Mouse (Mus musculus) frontal cortex, adult 2 months (tissue): ENCODE results near the gene Paics. TPM values are rescaled to one million over a fixed set of nuclear protein-coding genes. Genes with fewer than 3 reads are reported as not detected.

Source experiments
- DNase-seq, 2 experiments: peaks; one replicate each; pipeline ENCODE4 v3.0.0; 2022; ENCODE audit warnings: low spot score in 1 of 2; ENCODE audit errors: extremely low spot score in 1 of 2
- polyA plus RNA-seq: library from polyadenylated mRNA; depleted of rRNA; stranded (reverse); fragments of >200 nt; gene quantifications from 2 replicates; pipeline ENCODE4 v1.2.3, GENCODE M21; 2012; rRNA removed

The Paics gene
- polyA plus RNA-seq, 1 experiment, result 84.1 TPM

GRCm38 (mm10) chr5:77004051-77004821 is 53.1 kb downstream of the Paics start, which contains the start of gene Arl9:
Gene Arl9, plus strand, starts transcription at chr5:77004055.
- no peak for DNase-seq

- no peak for DNase-seq
Observed at GRCm38 (mm10) chr5:77010352-77010751, 59.2 kb downstream of the Paics start.

GRCm38 (mm10) chr5:77011082-77011481 is 60.0 kb downstream of the Paics start:
- no peak for DNase-seq

GRCm38 (mm10) chr5:77013171-77013570 is 62.1 kb downstream of the Paics start:
- no peak for DNase-seq

GRCm38 (mm10) chr5:77015544-77016482 is 64.7 kb downstream of the Paics start, which contains the start of gene Thegl:
Gene Thegl, plus strand, starts transcription at chr5:77016023.
- peak; percentile 41 to 77 for DNase-seq

Other genes starting within 250 kb of the Paics start
- gene Aasdh, start 45.8 kb upstream of the Paics start, polyA plus RNA-seq, result 25.1 and 28.7 TPM in 2 replicates
- 9.2 and 10.0 TPM in 2 replicates for gene Ppat, start 271 bp downstream of the Paics start, polyA plus RNA-seq
- gene Srp72, start 23.4 kb downstream of the Paics start, polyA plus RNA-seq, result 64.9 and 66.3 TPM in 2 replicates
- not detected in 2 replicates for gene Arl9, start 52.7 kb downstream of the Paics start, polyA plus RNA-seq
- gene Thegl, start 64.7 kb downstream of the Paics start, polyA plus RNA-seq, result 0.26 and 0.40 TPM in 2 replicates
- 75.1 and 105 TPM in 2 replicates for gene Hopx, start 163.8 kb downstream of the Paics start, polyA plus RNA-seq